Mouse (Mus musculus) 416B (cell line): Measurements from ENCODE around the gene Slc6a21.
"Not testable (repeated sequence)": the region's sequence is repeated elsewhere in the genome, so short reads cannot be mapped to it uniquely, and the experiment has no call there.

Source experiments
- DNase-seq: peaks from one replicate; pipeline ENCODE4 v3.0.0; 2011; ENCODE audit warnings: low read depth

Gene Slc6a21

DNA sequence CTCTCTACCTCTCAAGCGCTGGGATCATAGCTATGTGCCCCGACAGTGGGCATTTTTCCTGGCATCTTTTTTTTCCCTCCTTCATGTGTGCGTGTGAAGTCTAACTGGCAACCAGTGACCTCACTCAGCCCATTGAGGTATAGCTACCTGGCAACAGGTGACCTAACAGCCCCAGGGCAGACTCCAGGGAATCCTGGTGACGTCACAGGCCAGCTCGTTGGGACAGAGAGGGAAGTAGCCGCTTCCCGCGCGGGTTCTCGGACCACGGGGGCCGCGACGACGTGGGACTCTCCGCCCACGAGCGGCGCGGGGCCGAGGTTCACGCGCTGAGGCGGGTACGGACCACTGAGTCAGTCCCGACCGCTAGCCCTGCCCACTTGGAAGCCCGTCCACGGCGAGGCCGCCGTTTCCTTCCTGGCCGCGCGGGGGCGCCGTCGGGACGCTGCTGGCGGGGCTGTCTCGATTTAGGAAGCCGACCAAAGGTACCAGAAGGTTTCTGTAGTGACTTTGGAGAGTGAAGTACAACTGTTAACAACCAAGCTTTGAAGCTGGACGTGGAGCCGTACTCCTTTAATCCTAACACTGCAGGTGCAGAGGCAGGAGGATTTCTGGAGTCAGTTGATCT is at the start of gene Slc6a21:
Gene Slc6a21 (plus strand): TSS at position 378 of the 625 bp plus-strand sequence.
- DNase-seq: peak; percentile 71

DNA sequence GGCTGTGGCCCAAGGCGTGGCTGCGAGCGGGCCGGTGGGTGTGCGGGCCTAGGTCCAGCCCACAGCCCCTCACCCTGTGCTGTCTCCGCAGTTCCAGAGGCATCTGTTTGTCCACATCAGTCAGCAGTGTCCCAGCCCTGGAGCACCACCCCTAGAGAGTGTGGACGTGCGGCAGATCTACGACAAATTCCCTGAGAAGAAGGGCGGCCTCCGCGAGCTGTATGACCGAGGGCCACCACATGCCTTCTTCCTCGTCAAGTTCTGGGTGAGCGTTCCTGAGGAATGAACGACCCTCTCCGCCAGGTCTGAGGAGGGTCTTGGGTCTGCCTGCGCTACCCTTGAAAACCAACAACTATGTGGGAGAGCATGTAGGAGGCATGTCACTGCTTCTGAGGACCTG is 48.8 kb upstream of the Slc6a21 start:
- no peak for DNase-seq

DNA sequence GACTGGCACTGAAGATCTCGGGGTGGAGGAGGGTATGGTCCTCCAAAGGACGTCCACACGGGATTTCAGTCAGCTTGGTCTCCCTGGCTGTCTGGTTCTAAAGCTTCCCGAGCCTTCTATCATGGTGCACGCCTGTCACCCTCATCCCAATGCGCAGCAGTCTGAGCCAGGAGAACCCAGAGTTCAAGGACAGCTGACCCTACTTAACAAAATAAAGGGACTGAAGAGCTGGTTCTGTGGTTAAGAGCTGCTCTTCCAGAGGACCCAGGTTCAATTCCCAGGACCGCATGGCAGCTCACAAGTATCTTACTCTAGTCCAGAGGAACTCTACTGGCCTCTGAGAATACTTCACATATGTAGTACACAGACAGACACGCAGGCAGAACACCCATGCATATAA is 48.3 kb upstream of the Slc6a21 start:
- DNase-seq: no peak

DNA sequence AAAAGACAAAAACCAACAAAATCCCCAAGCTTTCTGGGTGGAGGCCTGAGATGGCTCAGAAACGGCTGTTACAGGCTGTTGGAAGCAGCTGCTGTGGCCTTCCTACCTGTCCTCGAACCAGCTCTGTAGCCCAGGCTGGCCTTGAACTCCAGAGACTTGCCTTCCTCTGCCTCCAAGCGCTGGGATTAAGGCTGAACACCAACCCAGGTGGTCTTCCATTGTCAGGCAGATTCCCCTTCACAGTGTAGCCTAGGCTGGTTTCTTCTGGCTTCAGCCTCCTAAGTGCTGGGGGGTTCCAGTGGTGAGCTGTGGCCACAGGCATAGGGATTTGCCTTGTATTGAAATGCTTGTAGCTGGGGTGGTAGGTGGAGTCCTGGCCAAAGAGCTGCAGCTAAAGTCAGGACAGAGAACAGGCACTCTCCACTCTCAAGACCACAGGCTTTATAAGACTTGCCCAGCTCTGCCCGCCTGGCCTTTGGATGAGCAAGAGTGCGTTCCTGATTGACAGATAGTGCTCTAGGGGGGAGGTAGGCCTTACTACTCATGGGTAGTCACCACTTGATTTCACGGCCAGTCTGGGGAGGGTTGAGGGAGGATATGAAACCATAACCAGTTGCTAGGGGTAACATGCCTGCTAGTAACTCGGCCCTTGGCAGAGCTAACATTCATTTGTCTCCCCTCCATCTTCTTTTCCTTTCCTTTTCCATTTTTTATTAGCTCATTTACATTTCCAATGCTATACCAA is 47.7 kb upstream of the Slc6a21 start:
- DNase-seq: peak; percentile 12

DNA sequence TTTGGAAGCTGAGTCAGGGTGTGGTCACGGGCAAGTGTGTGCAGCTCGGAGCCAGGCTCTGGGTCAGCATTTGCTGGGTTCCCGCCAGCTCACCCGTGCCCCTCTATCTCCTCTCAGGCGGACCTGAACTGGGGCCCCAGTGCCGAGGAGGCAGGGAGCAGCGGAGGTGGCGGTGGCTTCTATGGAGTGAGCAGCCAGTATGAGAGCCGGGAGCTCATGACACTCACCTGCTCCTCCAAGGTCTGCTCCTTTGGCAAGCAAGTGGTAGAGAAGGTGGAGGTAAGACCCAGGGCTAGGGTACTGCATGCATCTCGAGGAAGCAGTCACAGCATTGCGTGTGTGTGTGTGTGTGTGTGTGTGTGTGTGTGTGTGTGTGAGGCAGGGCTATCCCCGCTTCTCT is 46.1 kb upstream of the Slc6a21 start:
- no peak for DNase-seq

DNA sequence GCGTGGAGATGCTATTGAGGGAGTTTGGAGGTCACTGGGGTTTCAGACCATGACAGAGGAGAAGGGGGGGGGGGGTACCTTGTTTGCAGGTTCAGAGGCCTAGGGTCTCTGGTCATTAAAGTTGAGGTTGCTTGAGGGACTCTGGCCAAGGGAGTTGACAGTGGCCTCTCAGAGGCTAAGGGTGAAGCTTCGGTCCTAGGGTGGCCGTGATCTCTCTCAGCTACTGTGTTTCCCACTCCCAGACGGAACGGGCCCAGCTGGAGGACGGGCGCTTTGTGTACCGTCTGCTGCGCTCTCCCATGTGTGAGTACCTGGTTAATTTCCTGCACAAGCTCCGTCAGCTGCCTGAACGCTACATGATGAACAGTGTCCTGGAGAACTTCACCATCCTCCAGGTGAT is 45.4 kb upstream of the Slc6a21 start:
- no peak for DNase-seq

DNA sequence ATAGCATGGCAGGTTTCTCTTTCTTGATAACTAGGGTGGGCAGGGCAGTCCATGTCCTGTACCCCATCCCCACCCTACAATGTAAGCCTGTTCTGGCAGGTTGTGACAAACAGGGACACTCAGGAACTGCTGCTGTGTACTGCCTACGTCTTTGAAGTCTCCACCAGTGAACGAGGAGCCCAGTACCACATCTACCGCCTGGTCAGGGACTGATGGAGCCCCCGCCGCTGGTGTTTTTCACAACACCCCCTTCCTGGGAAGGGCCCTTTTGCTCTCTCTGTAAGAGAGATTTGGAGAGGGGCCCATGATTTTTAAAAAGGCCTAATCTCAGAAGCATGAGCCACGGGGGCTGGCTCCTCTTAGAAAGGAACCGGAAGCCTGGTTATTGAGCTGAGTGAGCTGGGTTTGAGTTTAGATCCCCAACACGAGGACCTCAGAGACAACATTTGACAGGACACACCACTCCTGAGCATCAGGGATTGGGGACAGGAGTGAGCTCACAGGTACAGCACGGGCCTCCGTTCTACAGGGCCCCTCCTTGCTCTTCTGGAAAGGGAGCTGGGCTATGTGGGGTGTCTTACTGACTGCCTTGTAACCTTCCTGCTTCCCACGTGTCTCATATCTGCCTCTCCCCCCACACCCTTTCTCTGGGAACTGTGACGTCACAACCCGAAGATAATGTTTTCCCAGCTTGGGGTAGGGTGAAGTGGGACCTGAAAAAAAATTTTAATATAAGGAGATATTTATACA is 44.4 kb upstream of the Slc6a21 start:
- DNase-seq: no peak

DNA sequence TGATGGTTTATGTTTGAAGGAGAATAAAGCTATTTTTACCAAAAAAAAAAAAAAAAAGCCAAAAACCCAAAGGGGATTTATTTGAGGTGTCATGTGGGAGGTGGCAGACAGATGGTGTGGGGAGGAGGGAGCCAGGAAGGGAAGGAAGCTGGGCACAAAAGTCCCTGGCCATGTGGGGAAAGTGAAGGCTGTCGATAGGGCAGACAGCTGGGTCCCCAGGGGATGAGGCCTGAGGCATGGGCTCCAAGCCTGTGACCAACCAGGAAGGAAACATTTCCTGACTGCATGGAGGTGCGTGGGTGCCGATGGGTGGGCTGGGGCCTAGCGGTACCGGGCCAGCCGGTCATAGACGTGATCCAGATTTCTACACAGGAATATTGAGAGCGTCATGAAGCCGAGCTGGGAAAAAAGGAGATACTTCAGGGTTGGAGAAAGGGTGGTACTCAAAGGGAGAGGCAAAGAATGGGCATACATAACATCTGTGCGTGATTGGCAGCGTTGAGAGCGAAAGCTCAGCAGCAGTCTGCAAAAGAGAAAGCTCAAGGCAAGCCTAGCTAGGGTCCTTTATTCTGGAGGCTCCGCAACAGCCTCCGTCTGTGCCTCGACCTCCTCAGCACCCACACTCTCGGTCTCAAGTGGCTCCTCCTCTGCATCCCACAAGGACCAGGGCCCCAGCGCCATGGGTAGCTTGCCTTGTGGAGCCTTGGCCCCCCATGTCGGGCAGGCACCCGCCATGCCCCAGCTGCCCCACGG is 43.6 kb upstream of the Slc6a21 start:
- DNase-seq: peak; percentile 21

DNA sequence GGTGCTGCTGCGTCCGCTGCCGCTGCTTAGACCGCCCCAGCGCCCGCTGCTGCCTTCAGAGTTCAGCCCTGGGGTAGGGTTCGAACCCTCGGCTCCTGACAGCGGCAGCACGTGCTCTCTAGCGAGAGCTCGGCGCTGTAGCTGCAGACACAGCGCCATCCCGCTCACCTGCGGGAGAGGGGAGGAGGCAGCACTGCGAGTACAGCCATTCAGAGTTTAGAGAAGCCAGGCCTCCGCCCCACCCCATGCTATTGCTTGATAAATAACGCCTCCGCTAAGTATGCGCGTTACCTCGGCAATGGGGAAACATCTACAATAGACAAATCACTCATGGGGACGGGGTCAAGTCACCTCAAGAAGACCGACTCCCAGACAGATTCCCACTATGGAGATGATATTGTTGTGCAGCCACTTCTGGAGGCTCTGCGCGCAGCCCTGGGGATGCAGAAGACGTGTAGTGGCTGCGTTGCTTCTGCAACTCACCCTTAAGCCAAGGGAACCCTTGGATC is 42.9 kb upstream of the Slc6a21 start:
- no peak for DNase-seq

DNA sequence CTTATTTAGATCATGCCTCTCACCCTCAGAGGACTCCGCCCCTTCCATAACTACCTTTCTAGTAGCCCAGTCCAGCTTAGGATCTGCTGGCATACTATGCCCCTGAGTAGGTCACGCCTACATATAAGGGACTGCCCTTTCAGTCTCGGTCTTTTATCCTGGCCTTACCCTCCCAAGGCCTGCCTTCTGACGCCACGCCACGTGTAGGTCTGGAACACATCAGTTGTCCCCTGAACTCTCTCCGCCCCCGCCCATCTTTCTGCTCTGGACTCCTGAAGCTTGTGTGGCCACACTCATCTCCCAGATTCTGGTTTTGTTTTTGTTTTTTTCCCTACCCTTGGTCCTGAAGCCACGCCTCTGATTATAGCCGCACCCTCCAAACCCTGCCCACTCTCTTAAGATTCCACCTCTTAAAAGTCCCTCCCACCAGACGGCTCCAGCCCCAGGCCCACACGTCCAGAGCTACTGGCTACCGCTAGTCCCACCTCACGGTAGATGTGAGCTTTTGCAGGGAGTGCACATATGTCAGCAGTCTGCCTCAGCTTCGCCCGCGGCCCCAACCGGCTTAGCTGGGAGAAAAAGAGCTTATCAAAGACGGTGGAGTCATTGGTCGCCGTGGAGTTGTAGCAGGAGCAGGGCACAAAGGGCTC is 42.3 kb upstream of the Slc6a21 start:
- no peak for DNase-seq

DNA sequence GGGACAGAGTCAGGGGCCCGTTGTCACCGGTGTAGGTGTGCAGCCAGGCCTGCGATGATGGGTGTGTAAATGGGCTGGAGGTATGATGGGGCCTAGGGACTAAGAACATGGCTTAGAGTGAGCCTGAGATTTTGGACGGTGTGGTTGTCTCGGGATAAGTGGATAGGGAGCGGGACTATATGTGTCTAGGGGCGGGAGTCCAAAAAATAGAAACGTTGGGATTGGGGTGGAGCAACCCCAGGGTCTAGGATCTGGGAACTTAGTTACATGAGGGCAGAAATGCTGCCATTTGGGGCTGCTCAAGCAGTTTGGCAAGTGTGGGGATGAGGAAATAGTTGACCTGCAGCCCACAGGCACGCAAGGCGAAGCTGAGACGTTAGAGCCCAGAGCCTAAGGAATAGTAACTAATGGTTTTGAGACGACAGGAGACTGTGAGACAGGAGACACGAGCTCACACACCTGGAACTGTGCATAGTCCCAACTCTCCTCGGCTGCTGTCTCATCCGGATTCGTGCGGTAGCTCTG is 41.6 kb upstream of the Slc6a21 start:
- DNase-seq: no peak

DNA sequence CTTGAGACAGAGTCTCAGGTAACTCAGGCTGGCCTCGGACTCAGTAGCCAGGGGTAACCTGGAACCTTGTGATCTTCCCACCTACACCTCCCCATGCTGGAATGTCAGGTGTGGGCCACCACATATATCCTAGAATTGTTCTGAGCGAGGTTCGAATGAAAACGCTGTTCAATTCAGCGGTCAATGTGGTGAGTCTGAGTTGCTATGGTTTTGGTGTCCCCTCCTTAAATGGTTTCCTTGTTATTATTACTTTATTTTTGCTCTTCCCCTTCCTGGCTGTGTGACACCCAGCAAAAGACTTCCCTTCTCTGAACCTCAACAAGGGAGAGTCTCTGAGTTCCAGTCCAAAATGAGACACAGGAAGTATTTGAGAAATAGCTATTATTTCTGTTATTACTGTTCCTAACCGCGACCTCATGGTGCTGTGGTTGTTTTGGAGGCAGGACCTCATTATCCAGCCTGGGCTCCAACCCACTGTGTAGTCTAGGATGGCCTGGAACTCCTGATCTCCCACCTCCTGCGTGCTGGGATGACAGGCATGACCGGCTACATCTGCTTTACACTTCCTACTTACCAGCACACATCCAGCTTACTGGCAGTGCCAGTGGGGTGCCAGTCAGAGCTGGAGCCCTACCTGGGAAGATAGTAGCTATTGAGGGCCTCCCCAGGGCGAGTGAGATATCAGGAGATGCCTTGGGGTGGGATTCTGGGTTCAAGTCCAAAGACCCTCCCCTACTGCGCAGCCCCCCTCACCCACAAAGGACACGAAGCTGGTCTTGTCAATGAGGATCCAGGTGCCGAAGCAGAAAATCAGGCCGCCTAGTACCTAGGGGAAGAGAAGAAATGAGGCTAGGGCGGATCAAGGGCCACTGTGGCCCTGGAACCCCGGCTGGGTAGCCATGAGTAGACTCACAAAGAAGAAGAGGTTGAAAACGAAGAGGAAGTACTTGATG is 39.3 kb upstream of the Slc6a21 start:
- DNase-seq: peak; percentile 69

DNA sequence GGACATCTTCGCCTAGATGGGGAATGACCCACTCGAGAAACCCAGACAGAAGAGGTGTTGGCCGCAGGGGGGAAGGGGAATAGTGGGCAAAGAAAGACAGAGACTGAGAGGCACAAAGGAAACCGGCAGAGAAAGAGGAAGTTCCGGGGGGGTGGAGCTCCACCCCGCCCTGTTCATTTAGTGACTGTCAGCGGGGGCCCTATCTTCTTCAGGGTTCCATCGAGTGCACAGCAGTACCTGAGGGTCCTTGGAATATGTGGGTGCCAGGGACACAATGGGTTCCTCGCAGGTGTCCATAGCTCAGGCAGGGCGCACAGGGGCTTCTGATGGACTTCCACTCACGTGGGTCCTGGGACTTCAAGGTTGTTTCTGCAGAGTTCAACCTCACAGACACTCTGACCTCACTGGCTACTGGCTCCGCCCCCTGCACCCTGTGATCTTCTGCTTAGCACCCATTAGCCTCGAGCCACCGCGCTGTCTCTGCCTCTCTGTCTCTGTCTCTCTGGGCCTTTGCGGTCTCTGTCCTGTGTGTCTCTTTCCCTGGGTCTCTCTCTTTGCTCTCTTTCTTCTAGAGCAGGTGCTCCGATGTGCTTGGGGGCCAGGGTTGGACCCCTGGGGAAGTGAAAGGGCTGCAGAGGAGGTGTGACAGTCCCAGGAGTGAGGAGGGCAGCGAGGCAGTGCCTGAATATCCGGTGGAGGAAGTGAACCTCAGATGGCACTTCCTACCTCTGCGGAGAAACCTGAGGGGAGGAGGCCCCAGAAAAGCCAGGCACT is 38.4 kb upstream of the Slc6a21 start, which contains the start of gene Cd37:
Gene Cd37 (minus strand): TSS at position 393 of the 774 bp plus-strand sequence.
- peak; percentile 74 for DNase-seq

DNA sequence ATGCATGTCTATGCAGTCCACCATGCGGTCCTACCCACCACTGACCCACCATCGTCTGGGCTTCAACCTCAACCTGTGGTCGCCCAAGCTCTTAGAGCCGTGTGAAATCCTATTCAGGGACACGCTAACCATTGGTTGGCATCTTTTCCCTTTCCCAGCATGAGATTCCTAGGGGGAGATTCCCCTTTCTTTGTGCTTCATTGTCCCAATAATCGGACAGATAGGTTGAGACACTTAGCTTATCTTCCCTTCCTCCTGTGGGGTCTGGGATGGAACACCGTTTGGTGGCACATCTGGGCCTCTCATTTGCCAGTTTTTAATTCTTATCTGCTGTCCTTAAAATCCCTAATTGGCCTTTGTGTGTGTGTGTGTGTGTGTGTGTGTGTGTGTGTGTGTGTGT is 37.2 kb upstream of the Slc6a21 start:
- no peak for DNase-seq

DNA sequence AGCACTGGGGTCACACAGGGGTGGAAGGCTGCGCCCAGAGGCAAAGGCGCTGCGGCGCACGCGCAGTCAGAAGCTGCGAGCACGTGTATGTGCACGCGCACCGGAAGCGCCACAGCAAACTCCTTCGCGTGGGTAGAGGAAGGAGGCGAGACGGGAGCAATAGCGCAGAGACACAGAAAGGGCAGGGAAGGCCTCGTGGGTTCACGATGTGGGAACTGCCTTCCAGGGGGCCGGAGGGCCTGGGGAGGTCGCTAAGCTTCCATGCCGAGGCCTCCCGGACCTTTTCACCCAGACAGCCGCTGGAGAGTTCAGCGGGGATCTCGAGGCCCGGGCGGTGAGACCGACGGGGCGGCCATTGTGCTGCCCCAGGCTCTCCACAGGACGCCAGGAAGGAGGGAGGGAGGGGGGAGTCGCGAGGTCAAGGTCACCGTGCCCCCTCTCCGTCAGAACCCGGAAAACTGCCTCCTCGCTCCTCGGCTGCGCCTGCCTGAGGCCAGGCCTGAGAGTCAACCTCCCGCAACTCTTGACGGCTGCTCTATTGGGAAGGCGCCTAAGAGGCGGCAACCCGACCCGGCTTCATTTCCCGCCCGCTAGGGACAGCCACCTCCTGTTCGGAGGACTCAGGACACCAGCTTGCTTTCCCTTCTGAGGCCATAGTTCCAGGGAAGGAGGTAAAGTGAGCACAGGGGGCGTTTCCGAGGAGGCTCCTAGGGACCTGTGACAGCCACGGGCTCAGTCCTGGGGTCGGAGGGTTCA is 36.5 kb upstream of the Slc6a21 start, which contains the start of gene Slc6a16:
Gene Slc6a16 (plus strand): TSS at position 453 of the 756 bp plus-strand sequence.
- no peak for DNase-seq

DNA sequence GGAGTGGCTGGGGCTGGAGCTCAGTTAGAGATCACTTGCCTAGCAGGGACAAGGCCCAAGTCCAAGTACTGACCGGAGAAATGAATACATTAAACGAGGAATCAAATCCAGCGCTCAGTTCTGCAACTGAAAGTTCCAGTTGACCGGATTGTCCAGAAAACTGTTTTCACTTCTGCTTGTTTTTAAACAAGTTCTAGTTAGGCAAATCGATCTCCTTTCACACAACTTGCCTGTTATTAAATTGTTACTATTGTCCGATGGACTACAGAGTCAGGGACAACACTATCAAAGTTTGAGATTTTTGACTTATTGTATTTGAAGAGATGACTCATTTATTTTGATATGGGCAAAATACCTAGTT is 35.9 kb upstream of the Slc6a21 start:
- no peak for DNase-seq

DNA sequence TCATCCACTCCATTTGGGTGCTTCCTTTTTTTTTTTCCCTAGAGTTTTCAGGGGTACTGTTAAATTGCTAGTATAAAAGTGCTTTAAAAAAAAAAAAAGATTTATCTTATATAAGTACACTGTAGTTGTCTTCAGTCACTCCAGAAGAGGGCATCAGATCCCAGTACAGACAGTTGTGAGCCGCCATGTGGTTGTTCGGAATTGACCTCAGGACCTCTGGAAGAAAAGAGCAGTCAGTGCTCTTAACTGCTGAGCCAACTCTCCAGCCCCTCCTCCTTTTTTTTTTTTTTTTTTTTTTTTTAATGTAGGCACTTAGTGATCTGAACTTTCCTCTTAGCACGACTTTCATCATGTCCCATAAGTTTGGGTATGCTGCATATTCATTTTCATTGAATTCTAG is 29.6 kb upstream of the Slc6a21 start:
- peak; percentile 63 for DNase-seq

DNA sequence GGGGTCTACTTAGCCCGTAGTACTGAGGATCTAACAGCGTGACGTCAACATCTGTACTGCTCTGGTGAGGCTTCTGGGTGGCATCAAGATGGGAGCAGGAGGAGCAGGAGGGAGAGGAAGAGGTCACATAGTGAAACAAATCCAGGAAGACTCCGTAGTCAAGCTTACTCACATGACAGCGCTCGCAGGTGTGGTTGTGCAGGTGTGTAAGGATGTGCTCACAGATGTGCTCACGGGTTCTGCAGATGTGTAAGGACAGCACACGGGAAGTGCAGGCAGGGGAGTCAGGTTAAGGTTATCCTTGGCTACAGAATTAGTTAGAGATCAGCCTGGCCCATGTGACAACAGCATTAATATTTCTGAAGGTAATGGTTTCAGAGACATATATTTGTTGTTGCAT is 23.5 kb upstream of the Slc6a21 start:
- DNase-seq: no peak

DNA sequence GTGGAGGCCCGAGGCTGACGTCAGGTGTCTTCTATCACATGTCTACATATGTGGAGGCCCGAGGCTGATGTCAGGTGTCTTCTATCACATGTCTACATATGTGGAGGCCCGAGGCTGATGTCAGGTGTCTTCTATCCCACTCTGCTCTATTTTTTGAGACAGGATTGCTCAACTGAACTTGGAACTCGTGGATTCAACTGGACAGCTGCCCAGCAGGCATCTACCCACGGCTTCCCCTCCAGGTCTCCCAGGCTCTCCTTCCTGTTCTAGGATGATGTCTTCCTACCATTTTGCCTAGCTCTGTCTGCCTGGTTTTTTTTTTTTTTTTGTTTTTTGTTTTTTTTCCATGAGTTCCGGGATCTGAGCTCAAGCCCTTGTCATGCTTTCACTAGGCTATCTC is 21.5 kb upstream of the Slc6a21 start:
- not testable (repeated sequence) for DNase-seq
